In the genomic region with DNA sequence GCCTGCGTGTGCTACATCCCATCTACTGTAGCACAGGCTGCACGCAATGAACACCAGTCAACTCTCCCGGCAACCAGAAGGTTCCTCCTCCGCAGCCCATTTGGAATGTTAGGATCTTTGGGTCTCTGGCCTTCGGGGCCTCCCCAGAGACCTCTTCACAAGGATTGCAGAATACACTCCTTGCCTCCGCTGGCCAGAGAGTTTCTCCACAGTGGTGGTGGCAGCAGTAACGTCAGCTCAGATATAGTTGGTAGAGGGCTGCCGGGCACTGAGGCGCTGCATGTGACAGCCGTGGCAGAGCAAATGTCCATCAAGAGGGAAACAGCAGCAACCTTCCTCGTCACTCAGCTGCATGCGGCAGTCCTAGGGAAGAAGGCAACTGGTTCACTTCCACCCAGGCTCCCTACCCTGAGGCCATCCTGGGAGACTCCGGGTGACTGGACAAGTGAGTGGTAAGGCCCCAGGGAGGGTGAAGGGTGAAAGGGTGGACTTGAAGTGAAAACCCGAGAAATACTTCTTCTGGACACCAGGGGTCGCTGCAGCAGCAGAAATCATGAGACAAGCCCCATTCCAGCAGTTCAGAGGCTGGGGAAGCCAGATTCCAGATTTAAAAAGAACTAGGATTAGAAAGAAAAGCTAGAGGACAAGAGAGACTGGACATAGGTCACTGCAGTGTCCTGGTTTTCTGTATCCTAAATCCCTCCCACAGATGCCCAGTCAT, we compare ENCODE assay signal across 8 mouse cellular contexts. TPM values are rescaled to one million over a fixed set of nuclear protein-coding genes. Genes with fewer than 3 reads are reported as not detected.
A peak's percentile ranks its signal among the peaks of the same experiment; 100 is the strongest.
DNase-seq lines count a peak whose midpoint lies in the region; ATAC-seq and TF ChIP-seq lines count a peak whose summit lies in the region.

No protein-coding gene starts in this region.

- DNase-seq in forebrain, embryonic 11.5 days (ENCODE audit: low spot score), result peak; percentile 87
- DNase-seq in heart, postnatal 0 days (ENCODE audit: low spot score), result peak; percentile 70
- peak; percentile 41 to 70 for DNase-seq in layer of hippocampus, postnatal 36 days
- DNase-seq in spleen, adult 18-20 months, result peak; percentile 26 to 61

- H3K36me3 ChIP-seq in intestine, postnatal 0 days (ENCODE audit: control insufficient read depth, insufficient read depth), result peaks cover 26% of the 10 kb centered on the region; the same call in 1 of the 2 replicates
- peaks cover 17% of the 10 kb centered on the region for H3K36me3 ChIP-seq in intestine, embryonic 16.5 days (ENCODE audit: control insufficient read depth, insufficient read depth, low read length)
- peaks cover 3% of the 10 kb centered on the region; the same call in 1 of the 2 replicates for H3K36me3 ChIP-seq in forebrain, embryonic 11.5 days (ENCODE audit: control insufficient read depth, insufficient read depth, low read length)
- H3K36me3 ChIP-seq in heart, postnatal 0 days (replicated peaks; ENCODE audit: control insufficient read depth, insufficient read depth, low read length), result peaks cover 44% of the 10 kb centered on the region

- H3K4me2 ChIP-seq in intestine, postnatal 0 days (replicated peaks; ENCODE audit: low read depth), result no peak overlapping the region
- no peak overlapping the region for H3K4me2 ChIP-seq in intestine, embryonic 16.5 days (ENCODE audit: low read depth, low read length)
- H3K4me2 ChIP-seq in forebrain, embryonic 11.5 days (ENCODE audit: low read depth, low read length, severe bottlenecking), result no peak overlapping the region
- H3K4me2 ChIP-seq in heart, postnatal 0 days (ENCODE audit: low read depth, low read length), result no peak overlapping the region

- H3K4me3 ChIP-seq in intestine, postnatal 0 days (ENCODE audit: low read depth, low read length), result no peak overlapping the region
- H3K4me3 ChIP-seq in intestine, embryonic 16.5 days (ENCODE audit: low read length), result no peak overlapping the region
- peak overlapping the region; percentile 20; the same call in 1 of the 2 replicates for H3K4me3 ChIP-seq in brown adipose tissue, adult 24 weeks (ENCODE audit: insufficient read depth, low read depth, low read length)
- no peak overlapping the region for H3K4me3 ChIP-seq in forebrain, embryonic 11.5 days (ENCODE audit: low read depth, low read length)
- no peak overlapping the region for H3K4me3 ChIP-seq in heart, postnatal 0 days (ENCODE audit: low read depth, low read length)

- no peak for ATAC-seq in intestine, postnatal 0 days
- no peak for ATAC-seq in intestine, embryonic 16.5 days
- no peak for ATAC-seq in forebrain, embryonic 11.5 days (replicated peaks; ENCODE audit: low FRiP score)
- peak; percentile 28 for ATAC-seq in heart, postnatal 0 days (ENCODE audit: insufficient read depth, low read depth)
- ATAC-seq in megakaryocyte, adult 5-6 weeks (ENCODE audit: poor library complexity, severe bottlenecking), result peak; percentile 89

- H3K9ac ChIP-seq in intestine, postnatal 0 days (ENCODE audit: low read depth, low read length), result no peak overlapping the region
- H3K9ac ChIP-seq in intestine, embryonic 16.5 days (ENCODE audit: low read depth, low read length), result no peak overlapping the region
- H3K9ac ChIP-seq in forebrain, embryonic 11.5 days (ENCODE audit: low read length), result no peak overlapping the region
- no peak overlapping the region for H3K9ac ChIP-seq in heart, postnatal 0 days (replicated peaks; ENCODE audit: low read depth, low read length)

- H3K27me3 ChIP-seq in intestine, postnatal 0 days (replicated peaks; ENCODE audit: control insufficient read depth, insufficient read depth, low read length), result no peaks in the 10 kb centered on the region
- no peaks in the 10 kb centered on the region for H3K27me3 ChIP-seq in intestine, embryonic 16.5 days (replicated peaks; ENCODE audit: control insufficient read depth, insufficient read depth, low read length)
- H3K27me3 ChIP-seq in forebrain, embryonic 11.5 days (ENCODE audit: control insufficient read depth, insufficient read depth, low read length), result no peaks in the 10 kb centered on the region
- no peaks in the 10 kb centered on the region for H3K27me3 ChIP-seq in heart, postnatal 0 days (ENCODE audit: control insufficient read depth, insufficient read depth, low read length)

- TF ChIP-seq CTCF in intestine, postnatal 0 days (IDR thresholded peaks at IDR 0.05; ENCODE audit: low read depth), result peak; percentile 89
- peak; percentile 77 for TF ChIP-seq CTCF in heart, postnatal 0 days (IDR thresholded peaks at IDR 0.05; ENCODE audit: low read depth)

- H3K27ac ChIP-seq in intestine, postnatal 0 days (ENCODE audit: low read depth, low read length), result no peak overlapping the region
- no peak overlapping the region for H3K27ac ChIP-seq in intestine, embryonic 16.5 days (ENCODE audit: low read length)
- H3K27ac ChIP-seq in brown adipose tissue, adult 24 weeks (replicated peaks; ENCODE audit: low read depth, low read length), result peak overlapping the region; percentile 78
- H3K27ac ChIP-seq in forebrain, embryonic 11.5 days (ENCODE audit: low read depth, low read length), result 0 out of 2 replicates have a peak overlapping the region, but pooled peaks have one; percentile 41
- peak overlapping the region; percentile 49 for H3K27ac ChIP-seq in heart, postnatal 0 days (ENCODE audit: low read depth)

- WGBS in intestine, postnatal 0 days, result 74% methylated on average over 15 of the region's 15 CpGs
- 74% methylated on average over 15 of the region's 15 CpGs for WGBS in intestine, embryonic 16.5 days
- WGBS in forebrain, embryonic 11.5 days, result 77% methylated on average over 15 of the region's 15 CpGs
- whole genome bisulfite sequencing in heart, postnatal 0 days, result 67% methylated on average over 15 of the region's 15 CpGs

- 0 out of 2 replicates have a peak, but pooled peaks cover 11% of the 10 kb centered on the region for H3K4me1 ChIP-seq in intestine, postnatal 0 days (replicated peaks; ENCODE audit: control insufficient read depth, insufficient read depth, low read length)
- H3K4me1 ChIP-seq in intestine, embryonic 16.5 days (ENCODE audit: control insufficient read depth, insufficient read depth, low read length), result peaks cover 22% of the 10 kb centered on the region
- no peaks in the 10 kb centered on the region; the same call in 1 of the 2 replicates for H3K4me1 ChIP-seq in brown adipose tissue, adult 24 weeks (ENCODE audit: control insufficient read depth, insufficient read depth, insufficient read length, low read length)
- H3K4me1 ChIP-seq in forebrain, embryonic 11.5 days (replicated peaks; ENCODE audit: control insufficient read depth, insufficient read depth, low read length), result peaks cover 20% of the 10 kb centered on the region
- peaks cover 19% of the 10 kb centered on the region for H3K4me1 ChIP-seq in heart, postnatal 0 days (ENCODE audit: control insufficient read depth, insufficient read depth)

- H3K9me3 ChIP-seq in intestine, postnatal 0 days (ENCODE audit: control insufficient read depth), result no peaks in the 10 kb centered on the region
- no peaks in the 10 kb centered on the region for H3K9me3 ChIP-seq in intestine, embryonic 16.5 days (ENCODE audit: control insufficient read depth, low read length)
- H3K9me3 ChIP-seq in forebrain, embryonic 11.5 days (ENCODE audit: control insufficient read depth, low read length), result no peaks in the 10 kb centered on the region
- H3K9me3 ChIP-seq in heart, postnatal 0 days (replicated peaks; ENCODE audit: control insufficient read depth, low read length), result no peaks in the 10 kb centered on the region

- no peak for TF ChIP-seq EP300 in heart, postnatal 0 days (IDR thresholded peaks at IDR 0.05; ENCODE audit: low read depth)

RNA-seq across cellular contexts. Expression of gene Ajuba, which starts 8.5 kb away (rescaled TPM):
- 13.1 and 15.1 TPM in 2 replicates for polyA plus RNA-seq in intestine, postnatal 0 days (2015; fragmentation: Nextera tagmentation; extraction: Ambion mirVana)
- polyA plus RNA-seq in intestine, embryonic 16.5 days (2015; fragmentation: Nextera tagmentation; extraction: Ambion mirVana), result 12.9 and 13.1 TPM in 2 replicates
- 3.1 and 5.6 TPM in 2 replicates for polyA plus RNA-seq in brown adipose tissue, adult 24 weeks (2012; ENCODE audit: insufficient read depth, insufficient read length, missing spikeins)
- 51.6 and 59.7 TPM in 2 replicates for polyA plus RNA-seq in forebrain, embryonic 11.5 days (2014; fragmentation: Nextera tagmentation; extraction: Ambion mirVana)
- total RNA-seq in heart, postnatal 0 days (2014; rRNA removed; ENCODE audit: low replicate concordance), result 24.8 and 32.5 TPM in 2 replicates
- polyA plus RNA-seq in heart, postnatal 0 days (2015; fragmentation: Nextera tagmentation; extraction: Ambion mirVana), result 9.9 and 11.3 TPM in 2 replicates
- total RNA-seq in layer of hippocampus, postnatal 36 days (2021), result 1 to 10 TPM in 1 of 2 experiments, under 1 TPM in 1; 0.95 to 1.5 TPM
- total RNA-seq in megakaryocyte, adult 5-6 weeks (2015), result 0.11 and 0.54 TPM in 2 replicates
- total RNA-seq in megakaryocyte, adult 5-6 weeks (2017), result 0.57 and 0.73 TPM in 2 replicates

RNA-seq across cellular contexts. Expression of gene Haus4, which starts 14.4 kb away (rescaled TPM):
- 28.2 and 29.4 TPM in 2 replicates for polyA plus RNA-seq in intestine, postnatal 0 days (2015; fragmentation: Nextera tagmentation; extraction: Ambion mirVana)
- 46.9 and 56.0 TPM in 2 replicates for polyA plus RNA-seq in intestine, embryonic 16.5 days (2015; fragmentation: Nextera tagmentation; extraction: Ambion mirVana)
- polyA plus RNA-seq in brown adipose tissue, adult 24 weeks (2012; ENCODE audit: insufficient read depth, insufficient read length, missing spikeins), result 4.1 and 6.8 TPM in 2 replicates
- 50.6 and 55.5 TPM in 2 replicates for polyA plus RNA-seq in forebrain, embryonic 11.5 days (2014; fragmentation: Nextera tagmentation; extraction: Ambion mirVana)
- total RNA-seq in heart, postnatal 0 days (2014; rRNA removed; ENCODE audit: low replicate concordance), result 84.6 and 109 TPM in 2 replicates
- 26.3 and 27.0 TPM in 2 replicates for polyA plus RNA-seq in heart, postnatal 0 days (2015; fragmentation: Nextera tagmentation; extraction: Ambion mirVana)
- total RNA-seq in layer of hippocampus, postnatal 36 days (2021), result 1 to 10 TPM; 4.0 to 5.3 TPM
- total RNA-seq in megakaryocyte, adult 5-6 weeks (2015), result 43.9 and 48.7 TPM in 2 replicates
- total RNA-seq in megakaryocyte, adult 5-6 weeks (2017), result 50.6 and 51.6 TPM in 2 replicates

RNA-seq across cellular contexts. Expression of gene 4931414P19Rik, which starts 36.9 kb away (rescaled TPM):
- polyA plus RNA-seq in intestine, postnatal 0 days (2015; fragmentation: Nextera tagmentation; extraction: Ambion mirVana), result 2.9 and 3.1 TPM in 2 replicates
- 6.0 and 7.8 TPM in 2 replicates for polyA plus RNA-seq in intestine, embryonic 16.5 days (2015; fragmentation: Nextera tagmentation; extraction: Ambion mirVana)
- polyA plus RNA-seq in brown adipose tissue, adult 24 weeks (2012; ENCODE audit: insufficient read depth, insufficient read length, missing spikeins), result 2.6 and 5.2 TPM in 2 replicates
- polyA plus RNA-seq in forebrain, embryonic 11.5 days (2014; fragmentation: Nextera tagmentation; extraction: Ambion mirVana), result 9.6 and 9.9 TPM in 2 replicates
- total RNA-seq in heart, postnatal 0 days (2014; rRNA removed; ENCODE audit: low replicate concordance), result 5.3 and 12.4 TPM in 2 replicates
- 3.3 and 4.0 TPM in 2 replicates for polyA plus RNA-seq in heart, postnatal 0 days (2015; fragmentation: Nextera tagmentation; extraction: Ambion mirVana)
- total RNA-seq in layer of hippocampus, postnatal 36 days (2021), result 1 to 10 TPM; 4.7 to 5.5 TPM
- 4.3 and 4.8 TPM in 2 replicates for total RNA-seq in megakaryocyte, adult 5-6 weeks (2015)
- 4.1 and 4.9 TPM in 2 replicates for total RNA-seq in megakaryocyte, adult 5-6 weeks (2017)

RNA-seq across cellular contexts. Expression of gene Psmb5, which starts 49.0 kb away (rescaled TPM):
- 246 and 274 TPM in 2 replicates for polyA plus RNA-seq in intestine, postnatal 0 days (2015; fragmentation: Nextera tagmentation; extraction: Ambion mirVana)
- 358 and 395 TPM in 2 replicates for polyA plus RNA-seq in intestine, embryonic 16.5 days (2015; fragmentation: Nextera tagmentation; extraction: Ambion mirVana)
- polyA plus RNA-seq in brown adipose tissue, adult 24 weeks (2012; ENCODE audit: insufficient read depth, insufficient read length, missing spikeins), result 231 and 291 TPM in 2 replicates
- 414 and 455 TPM in 2 replicates for polyA plus RNA-seq in forebrain, embryonic 11.5 days (2014; fragmentation: Nextera tagmentation; extraction: Ambion mirVana)
- total RNA-seq in heart, postnatal 0 days (2014; rRNA removed; ENCODE audit: low replicate concordance), result 207 TPM in 2 replicates
- polyA plus RNA-seq in heart, postnatal 0 days (2015; fragmentation: Nextera tagmentation; extraction: Ambion mirVana), result 342 and 350 TPM in 2 replicates
- 100 to 1,000 TPM; 203 to 230 TPM for total RNA-seq in layer of hippocampus, postnatal 36 days (2021)
- total RNA-seq in megakaryocyte, adult 5-6 weeks (2015), result 133 and 145 TPM in 2 replicates
- 41.4 and 51.1 TPM in 2 replicates for total RNA-seq in megakaryocyte, adult 5-6 weeks (2017)

RNA-seq across cellular contexts. Expression of gene Prmt5, which starts 51.5 kb away (rescaled TPM):
- 18.1 and 20.9 TPM in 2 replicates for polyA plus RNA-seq in intestine, postnatal 0 days (2015; fragmentation: Nextera tagmentation; extraction: Ambion mirVana)
- 67.2 and 71.8 TPM in 2 replicates for polyA plus RNA-seq in intestine, embryonic 16.5 days (2015; fragmentation: Nextera tagmentation; extraction: Ambion mirVana)
- 20.4 and 25.8 TPM in 2 replicates for polyA plus RNA-seq in brown adipose tissue, adult 24 weeks (2012; ENCODE audit: insufficient read depth, insufficient read length, missing spikeins)
- polyA plus RNA-seq in forebrain, embryonic 11.5 days (2014; fragmentation: Nextera tagmentation; extraction: Ambion mirVana), result 142 and 151 TPM in 2 replicates
- total RNA-seq in heart, postnatal 0 days (2014; rRNA removed; ENCODE audit: low replicate concordance), result 35.0 and 42.0 TPM in 2 replicates
- polyA plus RNA-seq in heart, postnatal 0 days (2015; fragmentation: Nextera tagmentation; extraction: Ambion mirVana), result 30.6 and 31.6 TPM in 2 replicates
- total RNA-seq in layer of hippocampus, postnatal 36 days (2021), result 10 to 100 TPM; 51.7 to 57.1 TPM
- total RNA-seq in megakaryocyte, adult 5-6 weeks (2015), result 14.7 and 26.0 TPM in 2 replicates
- total RNA-seq in megakaryocyte, adult 5-6 weeks (2017), result 15.3 and 22.6 TPM in 2 replicates

Comparison
In these comparisons a context has a peak if more than half of its experiments do, and no peak if none do; other contexts are left out.
1. ATAC-seq: peak in heart, postnatal 0 days (single experiment) and megakaryocyte, adult 5-6 weeks (single experiment); none in intestine, postnatal 0 days (single experiment), intestine, embryonic 16.5 days (single experiment) and forebrain, embryonic 11.5 days (single experiment).
2. H3K27ac ChIP-seq: peak in brown adipose tissue, adult 24 weeks (single experiment), forebrain, embryonic 11.5 days (single experiment) and heart, postnatal 0 days (single experiment); none in intestine, postnatal 0 days (single experiment) and intestine, embryonic 16.5 days (single experiment).
3. Peak in every context shown above with its lines, with median percentiles within 50 percentile points of each other: DNase-seq.